Mouse (Mus musculus) naive thymus-derived CD4-positive, alpha-beta T cell, adult 5 months (primary cell): ENCODE results near the gene Tdo2. TPM values are rescaled to one million over a fixed set of nuclear protein-coding genes. Genes with fewer than 3 reads are reported as not detected.

ENCODE experiments used
- polyA plus RNA-seq: library from polyadenylated mRNA; unstranded; fragments of 100-300 nt; shearing (Covaris generic); gene quantifications from one replicate; pipeline ENCODE4 v1.2.1, GENCODE M21; 2017

Tdo2 gene
- polyA plus RNA-seq: not detected

GRCm38 (mm10) chr3:81976102-81976501, at the start of gene Tdo2:
Gene Tdo2 (minus strand): TSS chr3:81976202.

DNA sequence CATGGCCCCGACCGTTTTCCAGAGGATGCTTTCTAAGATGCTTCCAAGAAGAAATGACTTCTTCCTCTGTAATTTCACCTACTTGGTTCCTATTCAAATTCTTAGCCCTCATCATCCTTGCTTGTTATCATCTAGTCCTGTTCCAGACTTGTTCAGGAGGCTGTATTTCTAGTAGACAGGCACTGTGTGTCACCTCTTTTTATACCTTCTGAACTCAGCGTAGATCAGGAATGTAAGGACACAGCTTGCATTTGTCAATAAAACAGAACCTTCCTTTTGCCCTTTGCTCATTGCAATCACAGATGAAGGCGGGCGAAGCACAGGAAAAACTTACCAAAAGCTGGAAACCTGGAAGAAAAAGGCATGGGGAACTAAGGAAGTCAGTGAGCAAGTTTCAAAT, 6.0 kb upstream of the Tdo2 start, which contains the start of gene Asic5:
Gene Asic5, plus strand, starts transcription at position 301 of the 400 bp plus-strand sequence.

DNA sequence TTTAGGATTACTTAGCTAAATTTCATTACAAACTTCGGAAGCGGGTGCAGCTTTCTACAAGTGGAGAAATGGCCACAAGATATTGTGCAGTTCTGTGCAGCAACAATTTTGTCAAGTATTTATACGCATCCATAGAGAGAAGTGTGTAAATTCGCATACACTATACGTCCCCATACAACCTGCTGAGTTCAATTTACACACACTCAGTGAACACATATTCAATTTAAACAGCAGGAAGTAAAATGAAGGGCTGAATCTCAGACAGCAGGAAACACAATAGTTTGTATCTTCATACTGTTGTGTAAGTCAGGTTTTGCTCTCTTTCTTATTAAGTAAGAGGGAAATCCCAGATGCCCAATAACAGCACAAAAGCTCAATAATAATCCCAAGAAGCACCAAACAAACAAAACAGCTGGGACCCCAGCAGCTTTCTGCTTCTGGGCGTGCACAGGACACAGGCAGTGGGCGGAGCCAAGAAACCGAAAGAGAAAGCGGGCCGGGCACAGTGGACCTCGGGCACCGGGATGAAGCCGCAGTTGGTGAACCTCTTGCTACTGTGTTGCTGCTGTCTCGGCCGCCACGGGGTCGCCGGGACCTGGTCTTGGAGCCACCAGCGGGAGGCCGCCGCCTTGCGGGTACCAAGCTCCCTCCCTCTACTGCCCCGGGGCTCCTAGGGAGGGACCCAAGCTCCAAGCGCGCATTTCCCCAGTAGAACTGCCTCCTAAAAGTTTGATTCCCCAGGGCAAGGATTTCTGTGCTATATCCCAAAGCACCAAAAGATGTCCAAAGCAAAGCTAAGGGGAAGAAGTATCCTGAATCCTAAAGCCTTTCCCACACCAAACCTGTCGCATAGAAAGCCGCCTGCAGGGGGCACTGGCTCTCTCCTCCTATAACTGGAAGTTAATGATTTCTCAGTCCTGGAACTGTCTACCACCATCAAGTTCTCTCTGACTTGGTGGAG, 43.6 kb downstream of the Tdo2 start, which contains the start of gene Ctso:
Gene Ctso, plus strand, starts transcription at position 461 of the 961 bp plus-strand sequence.

Other genes starting within 250 kb of the Tdo2 start
- 43.8 TPM for gene Ctso, start 43.6 kb downstream of the Tdo2 start, polyA plus RNA-seq
- not detected for gene Asic5, start 6.1 kb upstream of the Tdo2 start, polyA plus RNA-seq
- gene Gucy1b1, start 98.5 kb upstream of the Tdo2 start, polyA plus RNA-seq: 1.0 TPM
- gene Gucy1a1, start 169.6 kb upstream of the Tdo2 start, polyA plus RNA-seq: 1.9 TPM